Mouse (Mus musculus): ENCODE results near the gene H2-T24.
"Not testable (repeated sequence)": the region's sequence is repeated elsewhere in the genome, so short reads cannot be mapped to it uniquely, and the experiment has no call there.

GRCm38 (mm10) chr17:36058362-36058761 is 38.0 kb upstream of the H2-T24 start, which contains the start of gene Gm11127:
- TF ChIP-seq CTCF (IDR thresholded peaks at IDR 0.05; ENCODE audit: low read depth); EP300 (optimal IDR thresholded peaks at IDR 0.05): not testable (repeated sequence)

All from stomach, postnatal 0 days (tissue).